Mouse (Mus musculus) right cerebral cortex, postnatal 25 days (tissue): ENCODE measurements around the gene Mrpl46.

Source experiments
- DNase-seq: peaks from one replicate; pipeline ENCODE4 v3.0.0; 2022

Gene Mrpl46

DNA sequence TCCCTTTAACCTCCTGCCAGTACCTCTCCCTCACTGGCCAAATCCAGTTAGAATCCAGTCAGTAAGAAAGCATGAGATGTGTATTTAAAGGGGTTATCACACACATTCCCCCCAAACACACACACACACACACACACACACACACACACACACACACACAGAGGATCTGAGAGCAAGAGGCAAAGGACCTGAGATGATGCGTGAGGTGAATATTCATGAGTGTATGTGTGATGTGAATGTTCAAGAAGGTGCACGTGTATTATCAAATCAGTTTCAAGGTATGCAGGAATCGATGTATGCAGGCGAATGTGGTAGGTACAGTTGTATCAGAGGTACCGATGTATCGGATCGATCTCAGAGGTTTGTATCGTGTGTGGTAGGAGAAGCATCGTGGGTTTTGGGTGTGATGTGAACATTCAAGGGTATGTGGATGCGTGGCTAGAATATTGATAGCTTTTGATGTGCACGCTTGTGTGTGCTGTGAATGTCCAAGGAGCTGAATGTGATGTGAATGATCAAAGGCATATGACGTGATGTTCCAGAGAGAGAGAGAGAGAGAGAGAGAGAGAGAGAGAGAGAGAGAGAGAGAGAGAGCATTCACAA is 15.3 kb downstream of the Mrpl46 start:
- no peak for DNase-seq

- peak; percentile 87 for DNase-seq
Observed at GRCm38 (mm10) chr7:78766019-78766683, 17.2 kb downstream of the Mrpl46 start.

GRCm38 (mm10) chr7:78765215-78765631 is 18.1 kb downstream of the Mrpl46 start:
- no peak for DNase-seq

GRCm38 (mm10) chr7:78763801-78764200 is 19.5 kb downstream of the Mrpl46 start:
- no peak for DNase-seq

- DNase-seq = peak; percentile 10
Observed at GRCm38 (mm10) chr7:78754458-78755000, 28.8 kb downstream of the Mrpl46 start.

GRCm38 (mm10) chr7:78753752-78754457 is 29.4 kb downstream of the Mrpl46 start:
- no peak for DNase-seq

GRCm38 (mm10) chr7:78752961-78753360 is 30.4 kb downstream of the Mrpl46 start:
- DNase-seq = no peak

DNA sequence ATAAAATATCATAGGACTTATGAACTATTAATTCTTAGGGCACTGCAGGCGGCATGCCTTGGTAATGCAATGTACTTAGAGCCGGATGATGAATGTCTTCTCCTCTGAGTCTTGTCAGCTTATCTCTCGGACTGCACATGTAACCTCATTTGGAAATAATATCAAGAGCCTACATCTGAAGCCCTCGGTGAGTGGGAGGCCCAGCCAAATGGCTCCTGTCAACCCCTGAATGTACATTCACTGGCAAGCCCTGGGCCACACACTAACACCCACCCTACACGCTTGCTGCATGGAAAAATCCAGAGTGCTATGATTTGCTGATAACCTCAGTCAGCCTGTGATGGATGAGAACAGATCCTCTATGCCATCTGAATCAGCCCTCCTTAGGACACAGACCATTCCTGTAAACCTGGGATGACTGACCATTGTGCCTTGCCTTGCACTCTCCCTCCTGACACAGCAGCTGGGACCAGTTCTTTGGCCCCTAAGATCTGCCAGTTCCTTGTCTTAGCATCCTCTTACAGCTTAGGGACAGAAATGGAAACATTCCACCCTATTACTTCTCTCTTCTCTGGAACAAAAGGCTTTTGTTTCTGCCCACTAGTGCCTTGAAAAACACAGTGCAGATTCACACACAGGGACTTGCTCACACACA is 39.5 kb downstream of the Mrpl46 start:
- no peak for DNase-seq

DNA sequence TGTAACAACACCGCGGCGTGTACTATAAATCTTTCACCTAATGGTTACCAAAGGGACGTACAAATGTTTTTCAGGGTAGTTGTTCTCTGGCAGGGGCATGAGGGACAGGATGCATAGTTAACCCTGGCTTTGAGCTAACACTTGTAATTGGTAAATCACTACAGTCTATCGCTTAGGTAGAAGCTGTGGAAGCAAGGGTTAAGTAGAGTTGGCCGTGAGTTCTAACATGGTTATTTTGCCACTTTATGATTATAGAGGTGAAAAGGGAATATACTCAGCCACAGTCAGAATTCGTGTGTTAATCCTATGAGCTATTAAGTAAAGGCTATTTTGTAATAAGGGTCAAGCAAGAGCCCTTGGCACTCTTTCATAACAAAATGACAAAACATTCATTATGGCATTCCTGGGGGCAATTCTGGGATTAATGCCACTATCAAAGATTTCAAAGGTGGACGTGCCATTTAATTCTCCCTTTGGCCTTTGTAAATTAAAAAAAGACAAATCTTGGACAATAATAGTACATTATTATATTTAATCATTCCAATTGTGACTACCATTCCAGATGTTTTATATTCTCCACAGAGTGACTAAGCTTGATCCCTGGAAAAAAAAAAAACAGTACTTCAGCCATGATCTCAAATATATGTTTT is 43.9 kb downstream of the Mrpl46 start:
- DNase-seq = no peak

GRCm38 (mm10) chr7:78737614-78738210 is 45.6 kb downstream of the Mrpl46 start, which contains the start of gene Ntrk3:
Gene Ntrk3 (minus strand): TSS chr7:78738012.
- DNase-seq = no peak

- no peak for DNase-seq
Observed at GRCm38 (mm10) chr7:78737196-78737595, 46.1 kb downstream of the Mrpl46 start.

- DNase-seq = peak; percentile 56
Observed at GRCm38 (mm10) chr7:78731391-78731790, 51.9 kb downstream of the Mrpl46 start.
